Mouse (Mus musculus) liver, embryonic 14.5 days (tissue): ENCODE data around the gene Spata3. TPM values are rescaled to one million over a fixed set of nuclear protein-coding genes. Genes with fewer than 3 reads are reported as not detected.
"Not testable (repeated sequence)": the region's sequence is repeated elsewhere in the genome, so short reads cannot be mapped to it uniquely, and the experiment has no call there.

ENCODE experiments used
- ATAC-seq: fragments of 200-750 bp; cut with Nextera tagmentation; 2 replicates; pipeline ENCODE4 v1.8.0; 2017; ENCODE audit warnings: moderate number of reproducible peaks, mild to moderate bottlenecking, moderate library complexity; ENCODE audit not compliant: insufficient read depth
- DNase-seq, 3 experiments: peaks; one replicate each; pipeline ENCODE4 v3.0.0-alpha.2; 2012 to 2013; ENCODE audit warnings: low read depth in 3 of 3, low spot score in 3 of 3
- H3K27ac ChIP-seq: fragments of 300-500 bp; sonication (generic); 2 replicates; pipeline ENCODE4 v1.5.1; 2014; ENCODE audit warnings: moderate library complexity, mild to moderate bottlenecking, control low read depth, inconsistent platforms
- H3K27me3 ChIP-seq: fragments of 300-500 bp; sonication (generic); 2 replicates; pipeline ENCODE4 v1.6.1; 2014; ENCODE audit warnings: mild to moderate bottlenecking, low read length, moderate library complexity; ENCODE audit not compliant: control insufficient read depth, insufficient read depth
- H3K36me3 ChIP-seq: fragments of 300-500 bp; sonication (generic); replicated peaks from 2 replicates; pipeline ENCODE4 v1.6.1; 2014; ENCODE audit warnings: low read depth; ENCODE audit not compliant: control insufficient read depth, insufficient read depth
- H3K4me1 ChIP-seq, 2 experiments: fragments of 200-500 bp in 1 of 2; fragments of 300-500 bp in 1 of 2; sonication (generic) in 1 of 2; replicated peaks; 2 replicates each; pipeline ENCODE4 v1.6.1; 2012 to 2014; ENCODE audit warnings: antibody characterized with exemption in 1 of 2, inconsistent platforms in 1 of 2, low read length in 1 of 2; ENCODE audit not compliant: control insufficient read depth in 2 of 2, insufficient read depth in 2 of 2
- H3K4me2 ChIP-seq: fragments of 300-500 bp; sonication (generic); 2 replicates; pipeline ENCODE4 v1.6.1; 2014; ENCODE audit warnings: low read depth, mild to moderate bottlenecking, control low read depth, moderate library complexity
- H3K4me3 ChIP-seq, 2 experiments: fragments of 200-500 bp in 1 of 2; fragments of 300-500 bp in 1 of 2; sonication (generic) in 1 of 2; 2 replicates each; pipeline ENCODE4 v1.5.1; 2012 to 2014; ENCODE audit warnings: low read depth in 2 of 2, low read length in 2 of 2, mild to moderate bottlenecking in 2 of 2, control low read depth in 1 of 2, inconsistent platforms in 1 of 2, moderate library complexity in 1 of 2; ENCODE audit not compliant: insufficient read depth in 1 of 2
- H3K9ac ChIP-seq: fragments of 300-500 bp; sonication (generic); replicated peaks from 2 replicates; pipeline ENCODE4 v1.6.1; 2014; ENCODE audit warnings: mild to moderate bottlenecking, control low read depth, moderate library complexity
- H3K9me3 ChIP-seq: fragments of 300-500 bp; sonication (generic); 2 replicates; pipeline ENCODE4 v1.6.1; 2016; ENCODE audit warnings: low read length, mixed read lengths; ENCODE audit not compliant: control insufficient read depth
- CTCF ChIP-seq: IDR thresholded peaks from 2 replicates; pipeline ENCODE4 v1.5.1; 2016; ENCODE audit warnings: antibody characterized with exemption, low read depth, control low read depth
- EP300 ChIP-seq: IDR thresholded peaks from 2 replicates; pipeline ENCODE4 v1.6.1; 2016; ENCODE audit warnings: antibody characterized with exemption, low read depth
- WGBS: fragments of 180-500 bp; shearing (Covaris S2); extraction: QIAGEN DNeasy Blood & Tissue Kit; methylation state at CpG from one replicate; pipeline ENCODE4 v1.1.7; 2014; ENCODE audit not compliant: insufficient replicate concordance; 5-methylcytosine and 5-hydroxymethylcytosine counted together
- polyA plus RNA-seq, 2 experiments: library from polyadenylated mRNA; depleted of rRNA in 1 of 2; stranded (reverse) in 1 of 2; unstranded in 1 of 2; fragments of >200 nt; fragmentation: Nextera tagmentation in 1 of 2; extraction: Ambion mirVana in 1 of 2; gene quantifications; 2 replicates each; pipeline versions ENCODE4 v1.2.1 to v1.2.3; 2012 to 2014

The Spata3 gene
- polyA plus RNA-seq, 2 experiments = 0.17 TPM

- no peaks in the 10 kb centered on the region for H3K27me3 ChIP-seq
- no peak overlapping the region for H3K4me2 ChIP-seq
- no peak overlapping the region for H3K9ac ChIP-seq
- no peaks in the 10 kb centered on the region for H3K36me3 ChIP-seq
- no peaks in the 10 kb centered on the region for H3K4me1 ChIP-seq
- H3K9me3 ChIP-seq = no peaks in the 10 kb centered on the region
- no peak for TF ChIP-seq EP300
- no peak for TF ChIP-seq CTCF
- ATAC-seq (no peak), DNase-seq (no peak)
- WGBS = 58% methylated on average over 2 of the region's 2 CpGs
- no peak overlapping the region for H3K27ac ChIP-seq
- H3K4me3 ChIP-seq = no peak overlapping the region
Measured at GRCm38 (mm10) chr1:85973468-85973877, 43.1 kb upstream of the Spata3 start.

GRCm38 (mm10) chr1:85977709-85978108 lies 38.9 kb upstream of the Spata3 start:
- WGBS = 13% methylated on average over 3 of the region's 3 CpGs
- ATAC-seq (no peak), DNase-seq (no peak)
- no peak overlapping the region for H3K4me2 ChIP-seq
- H3K4me1 ChIP-seq = no peaks in the 10 kb centered on the region; a peak in 1 of 4 replicates
- H3K27ac ChIP-seq = no peak overlapping the region
- no peaks in the 10 kb centered on the region for H3K36me3 ChIP-seq
- TF ChIP-seq EP300 (no peak), CTCF (no peak)
- no peak overlapping the region for H3K9ac ChIP-seq
- no peak overlapping the region for H3K4me3 ChIP-seq
- no peaks in the 10 kb centered on the region for H3K9me3 ChIP-seq
- no peaks in the 10 kb centered on the region for H3K27me3 ChIP-seq

- Histone ChIP-seq H3K4me3 (no peak overlapping the region), H3K27ac (no peak overlapping the region), H3K9me3 (no peaks in the 10 kb centered on the region), H3K4me1 (no peaks in the 10 kb centered on the region; a peak in 1 of 4 replicates), H3K36me3 (no peaks in the 10 kb centered on the region), H3K27me3 (no peaks in the 10 kb centered on the region), H3K4me2 (no peak overlapping the region), H3K9ac (no peak overlapping the region)
- ATAC-seq = no peak
- DNase-seq = no peak
- TF ChIP-seq CTCF (no peak), EP300 (no peak)
- 33% methylated on average over 7 of the region's 7 CpGs for WGBS
Measured at GRCm38 (mm10) chr1:85981738-85982357, 34.8 kb upstream of the Spata3 start.

- no peak overlapping the region for H3K4me3 ChIP-seq
- DNase-seq (no peak), ATAC-seq (no peak)
- H3K4me2 ChIP-seq = no peak overlapping the region
- no peaks in the 10 kb centered on the region for H3K9me3 ChIP-seq
- H3K4me1 ChIP-seq = peaks cover 0 to 6% of the 10 kb centered on the region in 2 experiments; a peak in 2 of 4 replicates
- no peak overlapping the region for H3K27ac ChIP-seq
- TF ChIP-seq CTCF (no peak), EP300 (no peak)
- 46% methylated on average over 3 of the region's 3 CpGs for WGBS
- no peaks in the 10 kb centered on the region for H3K27me3 ChIP-seq
- no peak overlapping the region for H3K9ac ChIP-seq
- H3K36me3 ChIP-seq = no peaks in the 10 kb centered on the region
Measured at GRCm38 (mm10) chr1:85985784-85986183, 30.8 kb upstream of the Spata3 start.

GRCm38 (mm10) chr1:85988351-85988750 lies 28.3 kb upstream of the Spata3 start:
- Histone ChIP-seq H3K4me3 (no peak overlapping the region), H3K27me3 (no peaks in the 10 kb centered on the region), H3K4me2 (no peak overlapping the region), H3K27ac (no peak overlapping the region), H3K9me3 (no peaks in the 10 kb centered on the region), H3K4me1 (peaks cover 0 to 6% of the 10 kb centered on the region in 2 experiments; a peak in 1 of 4 replicates), H3K9ac (no peak overlapping the region), H3K36me3 (no peaks in the 10 kb centered on the region)
- 16% methylated on average over 4 of the region's 4 CpGs for WGBS
- DNase-seq = no peak
- no peak for TF ChIP-seq CTCF
- TF ChIP-seq EP300 = no peak
- ATAC-seq = no peak

GRCm38 (mm10) chr1:85988882-85989281 lies 27.7 kb upstream of the Spata3 start:
- H3K27ac ChIP-seq, H3K27me3 ChIP-seq, H3K9ac ChIP-seq, H3K4me1 ChIP-seq, H3K9me3 ChIP-seq, H3K4me3 ChIP-seq, H3K36me3 ChIP-seq, ATAC-seq, H3K4me2 ChIP-seq, DNase-seq: not testable (repeated sequence)
- WGBS = 59% methylated on average over 4 of the region's 4 CpGs
